Mouse (Mus musculus): ENCODE measurements around the gene Lcor. TPM values are rescaled to one million over a fixed set of nuclear protein-coding genes. Genes with fewer than 3 reads are reported as not detected.

Gene Lcor
- polyA plus RNA-seq, 1 experiment from 2014 or later = 13.4 TPM

- Histone ChIP-seq H3K27me3 (ENCODE audit: insufficient read depth, low read length) (no peaks in the 10 kb centered on the region), H3K27ac (ENCODE audit: low read length) (no peak overlapping the region), H3K4me3 (ENCODE audit: low read length) (no peak overlapping the region), H3K4me2 (replicated peaks; ENCODE audit: low read depth, low read length) (no peak overlapping the region), H3K4me1 (ENCODE audit: insufficient read depth, low read length) (no peaks in the 10 kb centered on the region), H3K9me3 (ENCODE audit: low read length) (no peaks in the 10 kb centered on the region), H3K36me3 (ENCODE audit: insufficient read depth, low read length) (0 out of 2 replicates have a peak, but pooled peaks cover 4% of the 10 kb centered on the region), H3K9ac (replicated peaks; ENCODE audit: low read length) (no peak overlapping the region)
- WGBS = 92% methylated on average over 3 of the region's 3 CpGs
- no peak for ATAC-seq (ENCODE audit: low FRiP score, low TSS enrichment)
These were observed 51.6 kb downstream of the Lcor start for GRCm38 (mm10) chr19:41534021-41534420.

- no peak overlapping the region for H3K9ac ChIP-seq (replicated peaks; ENCODE audit: low read length)
- 83% methylated on average over 4 of the region's 4 CpGs for WGBS
- H3K4me3 ChIP-seq (ENCODE audit: low read length) = no peak overlapping the region
- no peak for ATAC-seq (ENCODE audit: low FRiP score, low TSS enrichment)
- H3K4me1 ChIP-seq (ENCODE audit: insufficient read depth, low read length) = no peaks in the 10 kb centered on the region
- peaks cover 25% of the 10 kb centered on the region for H3K36me3 ChIP-seq (ENCODE audit: insufficient read depth, low read length)
- no peak overlapping the region for H3K27ac ChIP-seq (ENCODE audit: low read length)
- H3K27me3 ChIP-seq (ENCODE audit: insufficient read depth, low read length) = no peaks in the 10 kb centered on the region
- no peak overlapping the region for H3K4me2 ChIP-seq (replicated peaks; ENCODE audit: low read depth, low read length)
- no peaks in the 10 kb centered on the region for H3K9me3 ChIP-seq (ENCODE audit: low read length)
These were observed 74.5 kb downstream of the Lcor start for GRCm38 (mm10) chr19:41556981-41557380.

- Histone ChIP-seq H3K4me2 (replicated peaks; ENCODE audit: low read depth, low read length) (no peak overlapping the region), H3K9me3 (ENCODE audit: low read length) (no peaks in the 10 kb centered on the region), H3K9ac (replicated peaks; ENCODE audit: low read length) (no peak overlapping the region), H3K4me1 (ENCODE audit: insufficient read depth, low read length) (no peaks in the 10 kb centered on the region), H3K27me3 (ENCODE audit: insufficient read depth, low read length) (no peaks in the 10 kb centered on the region), H3K27ac (ENCODE audit: low read length) (no peak overlapping the region), H3K36me3 (ENCODE audit: insufficient read depth, low read length) (peaks cover 22% of the 10 kb centered on the region), H3K4me3 (ENCODE audit: low read length) (no peak overlapping the region)
- 76% methylated on average over 4 of the region's 4 CpGs for WGBS
- no peak for ATAC-seq (ENCODE audit: low FRiP score, low TSS enrichment)
These were observed 75.1 kb downstream of the Lcor start for GRCm38 (mm10) chr19:41557491-41557890.

GRCm38 (mm10) chr19:41558891-41559486, 76.6 kb downstream of the Lcor start:
- Histone ChIP-seq H3K36me3 (ENCODE audit: insufficient read depth, low read length) (peaks cover 18% of the 10 kb centered on the region), H3K4me2 (replicated peaks; ENCODE audit: low read depth, low read length) (no peak overlapping the region), H3K27ac (ENCODE audit: low read length) (no peak overlapping the region), H3K4me1 (ENCODE audit: insufficient read depth, low read length) (no peaks in the 10 kb centered on the region), H3K4me3 (ENCODE audit: low read length) (no peak overlapping the region), H3K27me3 (ENCODE audit: insufficient read depth, low read length) (no peaks in the 10 kb centered on the region), H3K9ac (replicated peaks; ENCODE audit: low read length) (no peak overlapping the region), H3K9me3 (ENCODE audit: low read length) (no peaks in the 10 kb centered on the region)
- no peak for ATAC-seq (ENCODE audit: low FRiP score, low TSS enrichment)
- WGBS = 88% methylated on average over 9 of the region's 9 CpGs

- Histone ChIP-seq H3K9ac (replicated peaks; ENCODE audit: low read length) (no peak overlapping the region), H3K36me3 (ENCODE audit: insufficient read depth, low read length) (peaks cover 14% of the 10 kb centered on the region), H3K4me1 (ENCODE audit: insufficient read depth, low read length) (no peaks in the 10 kb centered on the region), H3K4me2 (replicated peaks; ENCODE audit: low read depth, low read length) (no peak overlapping the region), H3K9me3 (ENCODE audit: low read length) (no peaks in the 10 kb centered on the region), H3K4me3 (ENCODE audit: low read length) (no peak overlapping the region), H3K27me3 (ENCODE audit: insufficient read depth, low read length) (no peaks in the 10 kb centered on the region), H3K27ac (ENCODE audit: low read length) (no peak overlapping the region)
- WGBS = 87% methylated on average over 3 of the region's 3 CpGs
- no peak for ATAC-seq (ENCODE audit: low FRiP score, low TSS enrichment)
These were observed 78.4 kb downstream of the Lcor start for GRCm38 (mm10) chr19:41560856-41561255.

- H3K9ac ChIP-seq (replicated peaks; ENCODE audit: low read length) = no peak overlapping the region
- WGBS = 64% methylated on average over 2 of the region's 2 CpGs
These were observed 86.4 kb downstream of the Lcor start for GRCm38 (mm10) chr19:41568791-41569190.

GRCm38 (mm10) chr19:41573700-41574099, 91.3 kb downstream of the Lcor start:
- Histone ChIP-seq H3K9me3 (ENCODE audit: low read length) (no peaks in the 10 kb centered on the region), H3K4me2 (replicated peaks; ENCODE audit: low read depth, low read length) (no peak overlapping the region), H3K36me3 (ENCODE audit: insufficient read depth, low read length) (no peaks in the 10 kb centered on the region), H3K27ac (ENCODE audit: low read length) (no peak overlapping the region), H3K4me1 (ENCODE audit: insufficient read depth, low read length) (peaks cover 6% of the 10 kb centered on the region; the same call in 1 of the 2 replicates), H3K27me3 (ENCODE audit: insufficient read depth, low read length) (no peaks in the 10 kb centered on the region), H3K9ac (replicated peaks; ENCODE audit: low read length) (no peak overlapping the region), H3K4me3 (ENCODE audit: low read length) (no peak overlapping the region)
- no peak for ATAC-seq (ENCODE audit: low FRiP score, low TSS enrichment)
- 83% methylated on average over 2 of the region's 2 CpGs for WGBS

More at GRCm38 (mm10) chr19:41568791-41569190, 86.4 kb downstream of the Lcor start:
- no peaks in the 10 kb centered on the region for H3K9me3 ChIP-seq (ENCODE audit: low read length)
- H3K36me3 ChIP-seq (ENCODE audit: insufficient read depth, low read length) = no peaks in the 10 kb centered on the region
- H3K4me3 ChIP-seq (ENCODE audit: low read length) = no peak overlapping the region
- no peak overlapping the region for H3K27ac ChIP-seq (ENCODE audit: low read length)
- ATAC-seq (ENCODE audit: low FRiP score, low TSS enrichment) = no peak
- H3K27me3 ChIP-seq (ENCODE audit: insufficient read depth, low read length) = no peaks in the 10 kb centered on the region
- H3K4me1 ChIP-seq (ENCODE audit: insufficient read depth, low read length) = no peaks in the 10 kb centered on the region
- H3K4me2 ChIP-seq (replicated peaks; ENCODE audit: low read depth, low read length) = no peak overlapping the region

GRCm38 (mm10) chr19:41577576-41577975, 95.1 kb downstream of the Lcor start:
- Histone ChIP-seq H3K27ac (ENCODE audit: low read length) (no peak overlapping the region), H3K4me2 (replicated peaks; ENCODE audit: low read depth, low read length) (no peak overlapping the region), H3K27me3 (ENCODE audit: insufficient read depth, low read length) (no peaks in the 10 kb centered on the region), H3K36me3 (ENCODE audit: insufficient read depth, low read length) (peaks cover 9% of the 10 kb centered on the region), H3K9me3 (ENCODE audit: low read length) (no peaks in the 10 kb centered on the region), H3K9ac (replicated peaks; ENCODE audit: low read length) (no peak overlapping the region), H3K4me3 (ENCODE audit: low read length) (no peak overlapping the region), H3K4me1 (ENCODE audit: insufficient read depth, low read length) (peaks cover 6% of the 10 kb centered on the region; the same call in 1 of the 2 replicates)
- ATAC-seq (ENCODE audit: low FRiP score, low TSS enrichment) = no peak

GRCm38 (mm10) chr19:41579311-41579920, 97.0 kb downstream of the Lcor start:
- Histone ChIP-seq H3K36me3 (ENCODE audit: insufficient read depth, low read length) (peaks cover 19% of the 10 kb centered on the region), H3K27ac (ENCODE audit: low read length) (no peak overlapping the region), H3K4me1 (ENCODE audit: insufficient read depth, low read length) (peaks cover 6% of the 10 kb centered on the region; the same call in 1 of the 2 replicates), H3K9ac (replicated peaks; ENCODE audit: low read length) (no peak overlapping the region), H3K4me2 (replicated peaks; ENCODE audit: low read depth, low read length) (no peak overlapping the region), H3K9me3 (ENCODE audit: low read length) (no peaks in the 10 kb centered on the region), H3K4me3 (ENCODE audit: low read length) (no peak overlapping the region), H3K27me3 (ENCODE audit: insufficient read depth, low read length) (no peaks in the 10 kb centered on the region)
- 77% methylated on average over 4 of the region's 4 CpGs for WGBS
- ATAC-seq (ENCODE audit: low FRiP score, low TSS enrichment) = no peak

GRCm38 (mm10) chr19:41581706-41582420, 99.4 kb downstream of the Lcor start, which contains the start of gene Gm340:
Gene Gm340, plus strand, starts transcription at chr19:41582370.
- no peak for ATAC-seq (ENCODE audit: low FRiP score, low TSS enrichment)
- H3K4me2 ChIP-seq (replicated peaks; ENCODE audit: low read depth, low read length) = no peak within 1 kb of the TSS
- H3K36me3 ChIP-seq (ENCODE audit: insufficient read depth, low read length) = peaks cover 19% of the 10 kb centered on the region
- no peaks in the 10 kb centered on the region for H3K9me3 ChIP-seq (ENCODE audit: low read length)
- H3K4me3 ChIP-seq (ENCODE audit: low read length) = no peak within 1 kb of the TSS
- H3K27me3 ChIP-seq (ENCODE audit: insufficient read depth, low read length) = no peaks in the 10 kb centered on the region
- WGBS = 94% methylated on average over 23 of the region's 23 CpGs
- no peak within 1 kb of the TSS for H3K27ac ChIP-seq (ENCODE audit: low read length)
- no peak within 1 kb of the TSS for H3K9ac ChIP-seq (replicated peaks; ENCODE audit: low read length)
- peaks cover 6% of the 10 kb centered on the region; the same call in 1 of the 2 replicates for H3K4me1 ChIP-seq (ENCODE audit: insufficient read depth, low read length)

Measured in kidney, embryonic 16.5 days (tissue).